Mouse (Mus musculus) testis, adult 2 months (tissue): ENCODE results near the gene Slc39a10.

Source experiments
- CTCF ChIP-seq: fragments of 200-500 bp; IDR thresholded peaks from 2 replicates; pipeline ENCODE4 v1.5.1; 2012; ENCODE audit warnings: low read depth, mild to moderate bottlenecking, inconsistent platforms, low read length, moderate library complexity; ENCODE audit not compliant: control insufficient read depth, insufficient read depth, insufficient replicate concordance
- POLR2A ChIP-seq: fragments of 200-500 bp; IDR thresholded peaks from 2 replicates; pipeline ENCODE4 v1.6.1; 2012; ENCODE audit warnings: low read depth, mild to moderate bottlenecking, inconsistent platforms, low read length, moderate library complexity; ENCODE audit not compliant: control insufficient read depth

- TF ChIP-seq CTCF (no peak), POLR2A (no peak)
Measured at GRCm38 (mm10) chr1:46863434-46863833, 29.2 kb downstream of the Slc39a10 start.
